Mouse (Mus musculus) heart, postnatal 25 days (tissue): ENCODE results near the gene Gm20388. TPM values are rescaled to one million over a fixed set of nuclear protein-coding genes. Genes with fewer than 3 reads are reported as not detected.
A peak's percentile ranks its signal among the peaks of the same experiment; 100 is the strongest.

Source experiments
- DNase-seq: peaks from one replicate; pipeline ENCODE4 v3.0.0; 2022; ENCODE audit warnings: low spot score
- intact Hi-C: fragments of 180-260 bp; cut with DNase I; formaldehyde crosslinking; loops from one replicate; pipeline ENCODE4 v1.15.1; 2025
- total RNA-seq, 2 experiments: library from RNA; stranded (reverse); gene quantifications; 2 replicates each; pipeline ENCODE4 v1.2.3; 2021

Gene Gm20388
- total RNA-seq, 2 experiments from 2014 or later: 2.7 TPM; not detected in 1

- no peak for DNase-seq
- intact Hi-C loops: no loop called here
These were observed 1329.0 kb downstream of the Gm20388 start for GRCm38 (mm10) chr8:121239640-121240039.

GRCm38 (mm10) chr8:121241761-121242552 is 1331.3 kb downstream of the Gm20388 start:
- intact Hi-C loops: no loop called here
- no peak for DNase-seq

GRCm38 (mm10) chr8:121242671-121243070 is 1332.0 kb downstream of the Gm20388 start:
- intact Hi-C loops: no loop called here
- no peak for DNase-seq

GRCm38 (mm10) chr8:121248823-121249222 is 1338.2 kb downstream of the Gm20388 start:
- peak; percentile 76 for DNase-seq
- intact Hi-C loops: no loop called here

GRCm38 (mm10) chr8:121249433-121249832 is 1338.8 kb downstream of the Gm20388 start:
- intact Hi-C loops: no loop called here
- DNase-seq: no peak

- intact Hi-C loops: no loop called here
- DNase-seq: no peak
These were observed 1340.4 kb downstream of the Gm20388 start for GRCm38 (mm10) chr8:121251089-121251488.

- intact Hi-C loops: no loop called here
- no peak for DNase-seq
These were observed 1345.2 kb downstream of the Gm20388 start for GRCm38 (mm10) chr8:121255727-121256265.

- no peak for DNase-seq
- intact Hi-C loops: no loop called here
These were observed 1347.6 kb downstream of the Gm20388 start for GRCm38 (mm10) chr8:121258126-121258792.

GRCm38 (mm10) chr8:121262728-121263389 is 1352.2 kb downstream of the Gm20388 start:
- intact Hi-C loops: no loop called here
- DNase-seq: peak; percentile 76

- no peak for DNase-seq
- intact Hi-C loops: no loop called here
These were observed 1352.7 kb downstream of the Gm20388 start for GRCm38 (mm10) chr8:121263390-121263775.

- intact Hi-C loops: no loop called here
- DNase-seq: no peak
These were observed 1353.6 kb downstream of the Gm20388 start for GRCm38 (mm10) chr8:121264260-121264659.

- DNase-seq: no peak
- intact Hi-C loops: no loop called here
These were observed 1360.9 kb downstream of the Gm20388 start for GRCm38 (mm10) chr8:121271542-121271941.

- no peak for DNase-seq
These were observed 1362.6 kb downstream of the Gm20388 start for GRCm38 (mm10) chr8:121273195-121273594.

GRCm38 (mm10) chr8:121273620-121274019 is 1363.0 kb downstream of the Gm20388 start:
- intact Hi-C loops: no loop called here
- no peak for DNase-seq

More at GRCm38 (mm10) chr8:121273195-121273594, 1362.6 kb downstream of the Gm20388 start:
- intact Hi-C loops: no loop called here

GRCm38 (mm10) chr8:121280414-121280813 is 1369.8 kb downstream of the Gm20388 start:
- intact Hi-C loops: no loop called here
- no peak for DNase-seq

- DNase-seq: no peak
- intact Hi-C loops: no loop called here
These were observed 1378.7 kb downstream of the Gm20388 start for GRCm38 (mm10) chr8:121289346-121289745.

GRCm38 (mm10) chr8:121290547-121290946 is 1379.9 kb downstream of the Gm20388 start:
- intact Hi-C loops: no loop called here
- DNase-seq: no peak

- DNase-seq: no peak
- intact Hi-C loops: no loop called here
These were observed 1382.8 kb downstream of the Gm20388 start for GRCm38 (mm10) chr8:121293418-121293817.

GRCm38 (mm10) chr8:121294234-121295108 is 1383.8 kb downstream of the Gm20388 start:
- no peak for DNase-seq
- intact Hi-C loops: no loop called here

- intact Hi-C loops: no loop called here
- DNase-seq: no peak
These were observed 1385.4 kb downstream of the Gm20388 start for GRCm38 (mm10) chr8:121296082-121296481.
